Mouse (Mus musculus) adrenal gland (tissue): ENCODE measurements around the gene Phldb2.

ENCODE experiments used
- intact Hi-C: fragments of 180-260 bp; cut with DNase I; formaldehyde crosslinking; loops from one replicate; pipeline ENCODE4 v1.15.1; 2025
- long read RNA-seq, 2 experiments: library from polyadenylated mRNA; unstranded; transcript quantifications; one replicate each; pipeline ENCODE4 v2.0.0; 2020; ENCODE audit warnings: borderline replicate concordance in 1 of 2; ENCODE audit not compliant: insufficient replicate concordance in 1 of 2

Phldb2 gene
- long read RNA-seq, experiment 1, partial matches to known transcripts = 4 of 8 reads
- long read RNA-seq, experiment 1, other reads (novel, unspliced or antisense) = 4 of 8 reads
- long read RNA-seq, experiment 2, partial matches to known transcripts = 19 of 24 reads
- long read RNA-seq, experiment 2, other reads (novel, unspliced or antisense) = 5 of 24 reads

- intact Hi-C loops = no loop called here
Observed at GRCm38 (mm10) chr16:45953394-45953793, at the start of gene Phldb2. TSS of gene Phldb2 (minus strand) at chr16:45953598.

- intact Hi-C loops = no loop called here
Observed at GRCm38 (mm10) chr16:46001550-46002166, 48.3 kb upstream of the Phldb2 start.

- intact Hi-C loops = no loop called here
Observed at GRCm38 (mm10) chr16:46000976-46001375, 47.6 kb upstream of the Phldb2 start.

- intact Hi-C loops = loop anchor here (10.0 kb wide), 1 partner anchor 95 kb away; no protein-coding TSS in a partner anchor
Observed at GRCm38 (mm10) chr16:45999374-46000191, 46.2 kb upstream of the Phldb2 start.

- intact Hi-C loops = loop anchor here (10.0 kb wide), 1 partner anchor 97 kb away; no protein-coding TSS in a partner anchor
Observed at GRCm38 (mm10) chr16:45998231-45998630, 44.8 kb upstream of the Phldb2 start.

GRCm38 (mm10) chr16:45990901-45991676 is 37.7 kb upstream of the Phldb2 start:
- intact Hi-C loops = loop anchor here (10.0 kb wide), 1 partner anchor 104 kb away; no protein-coding TSS in a partner anchor

GRCm38 (mm10) chr16:45986236-45986635 is 32.8 kb upstream of the Phldb2 start:
- intact Hi-C loops = loop anchor here (5.0 kb wide), 1 partner anchor 36 kb away; no protein-coding TSS in a partner anchor

- intact Hi-C loops = loop anchor here (5.0 kb wide), 1 partner anchor 37 kb away; no protein-coding TSS in a partner anchor
Observed at GRCm38 (mm10) chr16:45984610-45985606, 31.5 kb upstream of the Phldb2 start.

GRCm38 (mm10) chr16:45976251-45976650 is 22.9 kb upstream of the Phldb2 start:
- intact Hi-C loops = no loop called here

- intact Hi-C loops = no loop called here
Observed at GRCm38 (mm10) chr16:45973959-45974686, 20.7 kb upstream of the Phldb2 start.

GRCm38 (mm10) chr16:45970187-45970586 is 16.8 kb upstream of the Phldb2 start:
- intact Hi-C loops = no loop called here

- intact Hi-C loops = loop anchor here (5.0 kb wide), 1 partner anchor 211 kb away; no protein-coding TSS in a partner anchor
Observed at GRCm38 (mm10) chr16:45968716-45969115, 15.3 kb upstream of the Phldb2 start.

- intact Hi-C loops = loop anchor here (2.0 to 5.0 kb wide), 3 partner anchors 123 to 283 kb away; no protein-coding TSS in a partner anchor
Observed at GRCm38 (mm10) chr16:45967471-45967870, 14.1 kb upstream of the Phldb2 start.

GRCm38 (mm10) chr16:45966604-45967003 is 13.2 kb upstream of the Phldb2 start:
- intact Hi-C loops = loop anchor here (2.0 to 5.0 kb wide), 3 partner anchors 122 to 282 kb away; no protein-coding TSS in a partner anchor

GRCm38 (mm10) chr16:45964777-45965176 is 11.4 kb upstream of the Phldb2 start:
- intact Hi-C loops = loop anchor here (5.0 kb wide), 1 partner anchor 207 kb away; no protein-coding TSS in a partner anchor

GRCm38 (mm10) chr16:45963837-45964236 is 10.4 kb upstream of the Phldb2 start:
- intact Hi-C loops = no loop called here

- intact Hi-C loops = no loop called here
Observed at GRCm38 (mm10) chr16:45963088-45963487, 9.7 kb upstream of the Phldb2 start.

GRCm38 (mm10) chr16:45960978-45961377 is 7.6 kb upstream of the Phldb2 start:
- intact Hi-C loops = no loop called here
